Comparison of ENCODE assay signal across 17 mouse cellular contexts in genomic region chr10:123255674-123256348, GRCm38 (mm10). TPM values are rescaled to one million over a fixed set of nuclear protein-coding genes. Genes with fewer than 3 reads are reported as not detected.
DNase-seq lines count a peak whose midpoint lies in the region; ATAC-seq and TF ChIP-seq lines count a peak whose summit lies in the region.
"Had no signal": no experiment of that assay in that cellular context is flagged by ENCODE, and none has a peak within 500 bp of the region (broad histone marks: within the 10 kb centered on the region; RNA-seq: fewer than 3 reads in every experiment).

No protein-coding gene starts in this region.

- H3K4me2 ChIP-seq in liver, postnatal 0 days (ENCODE audit: low read depth, low read length), result no peak overlapping the region
- no peak overlapping the region for H3K4me2 ChIP-seq in liver, embryonic 12.5 days
- H3K4me2 ChIP-seq: limb, embryonic 15.5 days; midbrain, embryonic 15.5 days; neural tube, embryonic 12.5 days had no signal

- no peaks in the 10 kb centered on the region for H3K9me3 ChIP-seq in liver, postnatal 0 days (ENCODE audit: low read length)
- H3K9me3 ChIP-seq in liver, embryonic 12.5 days (replicated peaks), result no peaks in the 10 kb centered on the region
- no peaks in the 10 kb centered on the region for H3K9me3 ChIP-seq in ES-Bruce4 (replicated peaks; ENCODE audit: control insufficient read depth, insufficient read depth, low read length, poor library complexity, severe bottlenecking)
- H3K9me3 ChIP-seq: limb, embryonic 15.5 days; midbrain, embryonic 15.5 days; neural tube, embryonic 12.5 days had no signal

- H3K9ac ChIP-seq in liver, postnatal 0 days (replicated peaks), result no peak overlapping the region
- no peak overlapping the region for H3K9ac ChIP-seq in liver, embryonic 12.5 days
- H3K9ac ChIP-seq in ES-Bruce4 (ENCODE audit: low read depth, poor library complexity, severe bottlenecking), result no peak overlapping the region
- H3K9ac ChIP-seq: limb, embryonic 15.5 days; midbrain, embryonic 15.5 days; neural tube, embryonic 12.5 days had no signal

- no peak for DNase-seq in liver, postnatal 0 days
- peak; percentile 83 for DNase-seq in ZHBTc4 (ENCODE audit: low read depth, low spot score)
- no peak for DNase-seq in retina, postnatal 1 day
- DNase-seq in ovary, adult 18-20 months (ENCODE audit: low spot score), result no peak
- DNase-seq: adrenal gland, postnatal 10 days; cerebellum, adult 11 months; heart, adult 11 months; kidney, postnatal 25 days; lung, postnatal 14 days; thymus, adult 18-20 months had no signal

- no peak for TF ChIP-seq EP300 in liver, postnatal 0 days (IDR thresholded peaks at IDR 0.05; ENCODE audit: low read depth)
- no peak for TF ChIP-seq EP300 in ES-Bruce4 (IDR thresholded peaks at IDR 0.05; ENCODE audit: insufficient read depth, low read depth, low read length)

- no peak for TF ChIP-seq POLR2A in ES-Bruce4 (IDR thresholded peaks at IDR 0.05; ENCODE audit: insufficient read depth, low read length)

- H3K4me1 ChIP-seq in liver, postnatal 0 days (ENCODE audit: insufficient read depth), result no peaks in the 10 kb centered on the region
- no peaks in the 10 kb centered on the region for H3K4me1 ChIP-seq in liver, embryonic 12.5 days
- no peaks in the 10 kb centered on the region for H3K4me1 ChIP-seq in ES-Bruce4 (ENCODE audit: control insufficient read depth, insufficient read depth, low read length)
- H3K4me1 ChIP-seq: limb, embryonic 15.5 days; midbrain, embryonic 15.5 days; neural tube, embryonic 12.5 days had no signal

- TF ChIP-seq CTCF in liver, postnatal 0 days (IDR thresholded peaks at IDR 0.05; ENCODE audit: low read depth), result peak; percentile 39
- peak; percentile 0 for TF ChIP-seq CTCF in ES-Bruce4 (IDR thresholded peaks at IDR 0.05; ENCODE audit: low read depth, low read length)

- no peak for ATAC-seq in liver, postnatal 0 days
- no peak for ATAC-seq in liver, embryonic 12.5 days
- peak; percentile 89 for ATAC-seq in megakaryocyte progenitor cell, adult 5-6 weeks (replicated peaks; ENCODE audit: poor library complexity)
- ATAC-seq: inflammation-experienced regulatory T-cells, adult 6 months; midbrain, embryonic 15.5 days had no signal

- 74% methylated on average over 7 of the region's 7 CpGs for WGBS in liver, postnatal 0 days (ENCODE audit: insufficient replicate concordance)
- WGBS in liver, embryonic 12.5 days (ENCODE audit: insufficient replicate concordance), result 64% methylated on average over 7 of the region's 7 CpGs

- H3K27me3 ChIP-seq in liver, postnatal 0 days (ENCODE audit: insufficient read depth, low read length), result no peaks in the 10 kb centered on the region
- H3K27me3 ChIP-seq in liver, embryonic 12.5 days (replicated peaks), result peaks cover 4% of the 10 kb centered on the region; the same call in 1 of the 2 replicates
- H3K27me3 ChIP-seq in ES-Bruce4 (ENCODE audit: control insufficient read depth, insufficient read depth, low read length, poor library complexity, severe bottlenecking), result no peaks in the 10 kb centered on the region
- H3K27me3 ChIP-seq: midbrain, embryonic 15.5 days; neural tube, embryonic 12.5 days had no signal

- no peaks in the 10 kb centered on the region for H3K36me3 ChIP-seq in liver, postnatal 0 days (replicated peaks; ENCODE audit: insufficient read depth, low read length)
- H3K36me3 ChIP-seq in liver, embryonic 12.5 days, result no peaks in the 10 kb centered on the region
- H3K36me3 ChIP-seq in ES-Bruce4 (ENCODE audit: control insufficient read depth, insufficient read depth, low read length, poor library complexity, severe bottlenecking), result no peaks in the 10 kb centered on the region
- H3K36me3 ChIP-seq: limb, embryonic 15.5 days; midbrain, embryonic 15.5 days; neural tube, embryonic 12.5 days had no signal

- no peak overlapping the region for H3K4me3 ChIP-seq in liver, postnatal 0 days (ENCODE audit: low read depth, low read length)
- no peak overlapping the region for H3K4me3 ChIP-seq in liver, embryonic 12.5 days
- no peak overlapping the region for H3K4me3 ChIP-seq in ES-Bruce4 (ENCODE audit: low read depth, low read length)
- H3K4me3 ChIP-seq: limb, embryonic 15.5 days; midbrain, embryonic 15.5 days; neural tube, embryonic 12.5 days had no signal

- H3K27ac ChIP-seq in liver, postnatal 0 days (ENCODE audit: low read depth), result no peak overlapping the region
- no peak overlapping the region for H3K27ac ChIP-seq in liver, embryonic 12.5 days
- no peak overlapping the region for H3K27ac ChIP-seq in ES-Bruce4 (ENCODE audit: insufficient read depth, low read length)
- H3K27ac ChIP-seq: limb, embryonic 15.5 days; midbrain, embryonic 15.5 days; neural tube, embryonic 12.5 days had no signal

RNA-seq across cellular contexts. Expression of gene Fam19a2, which starts 8.0 kb away (rescaled TPM):
- 0.25 and 0.41 TPM in 2 replicates for polyA plus RNA-seq in liver, postnatal 0 days (2015; fragmentation: Nextera tagmentation; extraction: Ambion mirVana)
- polyA plus RNA-seq in liver, embryonic 12.5 days (2016; fragmentation: Nextera tagmentation; extraction: Ambion mirVana), result 0.57 and 0.68 TPM in 2 replicates
- polyA plus RNA-seq in ES-Bruce4 (2011; ENCODE audit: insufficient read depth, insufficient read length, low read depth, missing spikeins), result not detected in 2 replicates
- total RNA-seq in megakaryocyte progenitor cell, adult 5-6 weeks (2015), result not detected in 2 replicates
- total RNA-seq in megakaryocyte progenitor cell, adult 5-6 weeks (2017), result not detected in 2 replicates
- polyA plus RNA-seq: inflammation-experienced regulatory T-cells, adult 6 months had no signal

RNA-seq across cellular contexts. Expression of gene Usp15, which starts 59.0 kb away (rescaled TPM):
- 59.3 and 59.9 TPM in 2 replicates for polyA plus RNA-seq in liver, postnatal 0 days (2015; fragmentation: Nextera tagmentation; extraction: Ambion mirVana)
- polyA plus RNA-seq in liver, embryonic 12.5 days (2016; fragmentation: Nextera tagmentation; extraction: Ambion mirVana), result 114 and 115 TPM in 2 replicates
- 175 and 182 TPM in 2 replicates for polyA plus RNA-seq in ES-Bruce4 (2011; ENCODE audit: insufficient read depth, insufficient read length, low read depth, missing spikeins)
- total RNA-seq in megakaryocyte progenitor cell, adult 5-6 weeks (2015), result 129 and 132 TPM in 2 replicates
- total RNA-seq in megakaryocyte progenitor cell, adult 5-6 weeks (2017), result 170 and 218 TPM in 2 replicates
